Mouse (Mus musculus): Measurements from ENCODE around the gene Gnaz. TPM values are rescaled to one million over a fixed set of nuclear protein-coding genes. Genes with fewer than 3 reads are reported as not detected.
A peak's percentile ranks its signal among the peaks of the same experiment; 100 is the strongest.
"Not testable (repeated sequence)": the region's sequence is repeated elsewhere in the genome, so short reads cannot be mapped to it uniquely, and the experiment has no call there.

Gnaz gene
- polyA plus RNA-seq, 1 experiment from 2014 or later: 3.5 TPM

- Histone ChIP-seq H3K4me1 (peaks cover 10% of the 10 kb centered on the region), H3K4me3 (no peak overlapping the region), H3K4me2 (no peak overlapping the region), H3K36me3 (no peaks in the 10 kb centered on the region), H3K27ac (no peak overlapping the region), H3K9ac (no peak overlapping the region), H3K9me3 (no peaks in the 10 kb centered on the region), H3K27me3 (no peaks in the 10 kb centered on the region)
- WGBS: 78% methylated on average over 3 of the region's 3 CpGs
- no peak for ATAC-seq (ENCODE audit: insufficient number of reproducible peaks, insufficient read depth, low FRiP score, low TSS enrichment, low read depth)
Measured at GRCm38 (mm10) chr10:75030234-75030633, 63.3 kb downstream of the Gnaz start.

- ATAC-seq (ENCODE audit: insufficient number of reproducible peaks, insufficient read depth, low FRiP score, low TSS enrichment, low read depth): no peak
- Histone ChIP-seq H3K4me3 (no peak overlapping the region), H3K9ac (no peak overlapping the region), H3K27me3 (no peaks in the 10 kb centered on the region), H3K9me3 (no peaks in the 10 kb centered on the region), H3K4me2 (no peak overlapping the region), H3K27ac (no peak overlapping the region), H3K4me1 (peaks cover 19% of the 10 kb centered on the region), H3K36me3 (no peaks in the 10 kb centered on the region)
- WGBS: 67% methylated on average over 5 of the region's 5 CpGs
Measured at GRCm38 (mm10) chr10:75031345-75032114, 64.6 kb downstream of the Gnaz start.

DNA sequence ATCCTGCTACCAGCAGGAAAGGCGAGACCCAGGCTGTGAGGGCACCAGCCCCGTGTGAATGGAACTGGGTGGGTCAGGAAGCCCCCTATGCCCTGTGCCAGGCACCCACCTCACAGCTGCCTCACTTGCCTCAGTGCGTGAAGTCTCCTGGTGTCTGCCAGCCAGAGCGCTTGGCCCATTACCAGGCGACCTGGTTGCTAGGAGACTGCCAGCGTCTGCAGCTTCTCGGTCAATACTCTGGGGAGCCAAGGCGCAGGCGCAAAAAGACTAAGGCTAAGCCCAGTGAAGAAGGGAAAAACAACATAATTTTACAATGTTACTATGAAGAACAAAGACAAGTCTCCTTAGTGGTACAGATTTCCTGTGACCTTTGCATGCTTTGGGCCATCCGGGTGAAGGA, 65.4 kb downstream of the Gnaz start, which contains the start of gene Rsph14:
Rsph14 (minus strand) TSS at position 192 of the 400 bp plus-strand sequence.
- Histone ChIP-seq H3K4me2 (peak within 1 kb of the TSS; percentile 37; the same call in 1 of the 2 replicates), H3K4me3 (no peak within 1 kb of the TSS), H3K27me3 (no peaks in the 10 kb centered on the region), H3K9me3 (no peaks in the 10 kb centered on the region), H3K36me3 (no peaks in the 10 kb centered on the region), H3K9ac (no peak within 1 kb of the TSS), H3K27ac (no peak within 1 kb of the TSS), H3K4me1 (peaks cover 24% of the 10 kb centered on the region)
- ATAC-seq (ENCODE audit: insufficient number of reproducible peaks, insufficient read depth, low FRiP score, low TSS enrichment, low read depth): no peak; the same call in 1 of the 2 replicates
- WGBS: 26% methylated on average over 10 of the region's 10 CpGs

- ATAC-seq (ENCODE audit: insufficient number of reproducible peaks, insufficient read depth, low FRiP score, low TSS enrichment, low read depth): peak; percentile 94
Measured at GRCm38 (mm10) chr10:75036883-75037379, 70.0 kb downstream of the Gnaz start, which contains the start of gene Rab36. Rab36 (plus strand) TSS chr10:75037058.

DNA sequence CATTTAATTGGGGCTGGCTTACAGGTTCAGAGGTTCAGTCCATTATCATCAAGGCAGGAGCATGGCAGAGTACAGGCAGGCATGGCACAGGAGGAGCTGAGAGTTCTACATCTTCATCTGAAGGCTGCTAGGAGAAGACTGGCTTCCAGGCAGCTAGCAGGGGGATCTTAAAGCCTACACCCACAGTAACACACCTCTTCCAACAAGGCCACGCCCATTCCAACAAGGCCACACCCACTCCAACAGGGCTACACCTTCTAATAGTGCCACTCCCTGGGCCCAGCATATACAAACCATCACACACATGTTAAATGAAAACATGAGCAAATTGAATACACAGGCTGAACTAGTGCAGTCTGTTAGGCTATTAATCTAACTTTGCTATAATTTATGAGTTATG, 75.1 kb downstream of the Gnaz start:
- H3K9ac ChIP-seq; ATAC-seq (ENCODE audit: insufficient number of reproducible peaks, insufficient read depth, low FRiP score, low TSS enrichment, low read depth); H3K9me3 ChIP-seq; H3K4me3 ChIP-seq; H3K27ac ChIP-seq; H3K27me3 ChIP-seq; H3K4me2 ChIP-seq: not testable (repeated sequence)
- 7% methylated on average over 1 of the region's 1 CpGs for whole genome bisulfite sequencing
- Histone ChIP-seq H3K36me3 (peaks cover 15% of the 10 kb centered on the region), H3K4me1 (peaks cover 14% of the 10 kb centered on the region)

More at GRCm38 (mm10) chr10:75036883-75037379, 70.0 kb downstream of the Gnaz start, which contains the start of gene Rab36:
- Histone ChIP-seq H3K4me2 (peak within 1 kb of the TSS; percentile 75), H3K4me1 (peaks cover 31% of the 10 kb centered on the region), H3K27me3 (no peaks in the 10 kb centered on the region), H3K4me3 (peak within 1 kb of the TSS; percentile 51), H3K27ac (peak within 1 kb of the TSS; percentile 82), H3K9ac (peak within 1 kb of the TSS; percentile 73), H3K36me3 (no peaks in the 10 kb centered on the region), H3K9me3 (no peaks in the 10 kb centered on the region)
- WGBS: under 1% methylated on average over 36 of the region's 36 CpGs

DNA sequence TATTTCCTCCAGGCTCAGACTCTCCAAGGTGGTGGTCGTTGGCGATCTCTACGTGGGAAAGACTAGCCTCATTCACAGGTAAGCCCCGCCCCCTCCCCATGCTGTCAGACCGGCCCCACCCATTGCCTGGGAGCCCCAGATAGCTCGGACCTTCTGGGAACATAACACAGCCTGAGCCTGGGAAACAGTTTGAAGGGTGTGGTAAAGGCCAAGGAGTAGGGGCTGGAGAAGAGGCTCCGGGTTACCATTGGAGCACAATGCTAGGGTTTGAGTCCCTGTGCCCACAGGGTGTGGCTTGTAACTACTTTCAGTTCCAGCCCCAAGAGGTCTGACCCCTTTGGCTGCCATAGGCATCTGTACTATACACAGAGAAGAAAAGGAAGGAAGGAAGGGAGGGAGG, 77.5 kb downstream of the Gnaz start:
- 0 out of 2 replicates have a peak, but pooled peaks have one; percentile 2 for ATAC-seq (ENCODE audit: insufficient number of reproducible peaks, insufficient read depth, low FRiP score, low TSS enrichment, low read depth)
- no peaks in the 10 kb centered on the region for H3K27me3 ChIP-seq
- 33% methylated on average over 7 of the region's 7 CpGs for WGBS
- no peak overlapping the region for H3K4me3 ChIP-seq
- no peak overlapping the region for H3K9ac ChIP-seq
- 0 out of 2 replicates have a peak, but pooled peaks cover 5% of the 10 kb centered on the region for H3K4me1 ChIP-seq
- peaks cover 18% of the 10 kb centered on the region for H3K36me3 ChIP-seq
- no peaks in the 10 kb centered on the region for H3K9me3 ChIP-seq
- no peak overlapping the region for H3K4me2 ChIP-seq
- no peak overlapping the region for H3K27ac ChIP-seq

DNA sequence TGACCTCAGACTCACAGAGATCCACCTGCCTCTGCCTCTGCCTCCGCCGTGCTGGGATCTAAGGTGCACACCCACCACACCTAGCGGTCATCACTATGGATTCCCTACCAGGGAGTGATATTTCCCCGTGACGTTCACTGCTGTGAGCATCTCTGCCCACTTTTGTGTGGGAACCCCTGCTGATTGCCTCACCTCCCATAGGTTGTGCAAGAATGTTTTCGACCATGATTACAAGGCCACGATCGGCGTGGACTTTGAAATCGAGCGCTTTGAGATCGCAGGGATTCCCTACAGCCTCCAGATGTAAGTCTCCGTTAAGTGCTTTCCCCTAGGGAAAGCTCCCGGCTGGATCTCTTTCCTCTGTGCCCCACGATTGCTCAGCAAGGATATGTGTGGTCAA, 78.9 kb downstream of the Gnaz start:
- H3K4me1 ChIP-seq: 0 out of 2 replicates have a peak, but pooled peaks cover 5% of the 10 kb centered on the region
- H3K9ac ChIP-seq: no peak overlapping the region
- WGBS: 90% methylated on average over 15 of the region's 15 CpGs
- H3K27ac ChIP-seq: no peak overlapping the region
- H3K4me3 ChIP-seq: no peak overlapping the region
- no peak for ATAC-seq (ENCODE audit: insufficient number of reproducible peaks, insufficient read depth, low FRiP score, low TSS enrichment, low read depth)
- no peak overlapping the region for H3K4me2 ChIP-seq
- no peaks in the 10 kb centered on the region for H3K9me3 ChIP-seq
- peaks cover 18% of the 10 kb centered on the region for H3K36me3 ChIP-seq
- no peaks in the 10 kb centered on the region for H3K27me3 ChIP-seq

DNA sequence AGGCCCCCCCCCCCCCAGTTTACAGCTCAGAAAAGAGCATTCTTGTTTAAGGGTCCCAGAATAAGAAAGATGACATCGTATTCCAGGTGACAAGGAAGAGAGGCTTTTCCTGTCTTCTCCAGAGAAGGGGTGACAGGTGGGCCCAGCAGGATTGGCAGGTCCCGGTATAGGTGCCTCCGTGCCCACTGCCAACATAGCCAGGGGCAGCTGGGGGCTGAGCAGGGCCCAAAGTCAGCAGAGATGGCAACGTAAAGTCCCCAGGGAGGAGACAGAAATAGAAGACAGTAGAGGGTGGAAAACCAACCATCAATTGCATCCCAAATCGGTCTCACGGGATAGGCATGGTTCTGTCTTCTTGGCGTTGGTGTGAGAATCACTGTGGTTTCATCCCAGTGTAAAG, 81.7 kb downstream of the Gnaz start:
- Histone ChIP-seq H3K27me3 (no peaks in the 10 kb centered on the region), H3K4me1 (0 out of 2 replicates have a peak, but pooled peaks cover 5% of the 10 kb centered on the region), H3K4me2 (no peak overlapping the region), H3K9ac (no peak overlapping the region), H3K9me3 (no peaks in the 10 kb centered on the region), H3K27ac (no peak overlapping the region), H3K4me3 (no peak overlapping the region), H3K36me3 (peaks cover 18% of the 10 kb centered on the region)
- WGBS: 94% methylated on average over 7 of the region's 7 CpGs
- no peak for ATAC-seq (ENCODE audit: insufficient number of reproducible peaks, insufficient read depth, low FRiP score, low TSS enrichment, low read depth)

- Histone ChIP-seq H3K36me3 (peaks cover 7% of the 10 kb centered on the region; the same call in 1 of the 2 replicates), H3K27me3 (no peaks in the 10 kb centered on the region), H3K9me3 (no peaks in the 10 kb centered on the region), H3K4me2 (no peak overlapping the region), H3K27ac (no peak overlapping the region), H3K4me3 (no peak overlapping the region), H3K4me1 (peaks cover 5% of the 10 kb centered on the region; the same call in 1 of the 2 replicates), H3K9ac (no peak overlapping the region)
- WGBS: 95% methylated on average over 21 of the region's 21 CpGs
- ATAC-seq (ENCODE audit: insufficient number of reproducible peaks, insufficient read depth, low FRiP score, low TSS enrichment, low read depth): no peak
Measured at GRCm38 (mm10) chr10:75051364-75052074, 84.5 kb downstream of the Gnaz start.

DNA sequence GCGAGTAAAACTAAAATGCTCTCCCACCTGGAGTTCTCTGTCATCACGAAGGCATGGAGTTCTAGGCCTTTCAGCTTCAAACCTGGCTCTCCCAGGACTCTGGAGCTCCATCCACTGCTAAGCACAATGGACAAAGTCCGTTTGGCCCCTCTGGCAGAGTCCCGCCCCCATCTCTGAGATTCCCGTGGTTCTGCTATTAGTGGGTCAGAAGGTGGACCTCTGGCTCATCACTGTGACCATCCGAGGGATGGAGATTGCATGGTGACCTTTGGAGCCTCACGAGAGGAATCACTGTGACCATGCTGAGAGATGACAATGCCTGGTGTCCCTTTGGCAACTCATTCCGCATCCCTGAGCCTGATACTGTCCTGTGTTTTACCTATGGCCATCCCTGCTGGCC, 85.9 kb downstream of the Gnaz start:
- H3K4me2 ChIP-seq: no peak overlapping the region
- H3K27ac ChIP-seq: no peak overlapping the region
- peaks cover 5% of the 10 kb centered on the region; the same call in 1 of the 2 replicates for H3K4me1 ChIP-seq
- H3K27me3 ChIP-seq: no peaks in the 10 kb centered on the region
- H3K9me3 ChIP-seq: no peaks in the 10 kb centered on the region
- whole genome bisulfite sequencing: 78% methylated on average over 8 of the region's 8 CpGs
- H3K4me3 ChIP-seq: no peak overlapping the region
- ATAC-seq (ENCODE audit: insufficient number of reproducible peaks, insufficient read depth, low FRiP score, low TSS enrichment, low read depth): no peak
- H3K9ac ChIP-seq: no peak overlapping the region
- H3K36me3 ChIP-seq: peaks cover 3% of the 10 kb centered on the region; the same call in 1 of the 2 replicates

DNA sequence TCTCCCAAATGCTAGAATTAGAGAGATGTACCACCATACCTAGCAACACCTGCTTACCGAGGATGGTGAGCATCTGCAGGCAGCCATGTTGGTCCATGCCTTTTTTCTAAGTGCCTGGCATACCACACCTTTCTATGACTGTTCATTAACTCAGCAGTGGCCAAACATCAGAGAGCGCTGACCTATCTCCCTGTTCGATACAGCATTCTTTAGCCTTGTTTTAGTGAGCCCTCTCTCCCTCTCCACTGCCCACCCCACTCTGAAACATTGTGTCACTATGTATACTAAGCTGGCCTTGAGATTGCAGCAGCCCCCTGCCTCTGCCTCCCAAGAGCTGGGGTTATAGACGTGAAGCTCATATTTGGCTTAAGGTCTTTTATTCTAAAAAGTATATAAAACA, 86.7 kb downstream of the Gnaz start:
- H3K9me3 ChIP-seq: no peaks in the 10 kb centered on the region
- no peak for ATAC-seq (ENCODE audit: insufficient number of reproducible peaks, insufficient read depth, low FRiP score, low TSS enrichment, low read depth)
- WGBS: 84% methylated on average over 4 of the region's 4 CpGs
- H3K4me2 ChIP-seq: no peak overlapping the region
- H3K4me1 ChIP-seq: peaks cover 5% of the 10 kb centered on the region; the same call in 1 of the 2 replicates
- no peak overlapping the region for H3K4me3 ChIP-seq
- H3K27me3 ChIP-seq: no peaks in the 10 kb centered on the region
- peaks cover 3% of the 10 kb centered on the region; the same call in 1 of the 2 replicates for H3K36me3 ChIP-seq
- H3K27ac ChIP-seq: no peak overlapping the region
- no peak overlapping the region for H3K9ac ChIP-seq

Measured in embryonic facial prominence, embryonic 13.5 days (tissue).